Mouse (Mus musculus): ENCODE measurements at regions not wholly inside any gene's neighbourhood (a gene's known extent, or its start where the extent isn't known, plus 50 kb on each side); places are given as distances from the start of the nearest gene placed in this dataset.

DNA sequence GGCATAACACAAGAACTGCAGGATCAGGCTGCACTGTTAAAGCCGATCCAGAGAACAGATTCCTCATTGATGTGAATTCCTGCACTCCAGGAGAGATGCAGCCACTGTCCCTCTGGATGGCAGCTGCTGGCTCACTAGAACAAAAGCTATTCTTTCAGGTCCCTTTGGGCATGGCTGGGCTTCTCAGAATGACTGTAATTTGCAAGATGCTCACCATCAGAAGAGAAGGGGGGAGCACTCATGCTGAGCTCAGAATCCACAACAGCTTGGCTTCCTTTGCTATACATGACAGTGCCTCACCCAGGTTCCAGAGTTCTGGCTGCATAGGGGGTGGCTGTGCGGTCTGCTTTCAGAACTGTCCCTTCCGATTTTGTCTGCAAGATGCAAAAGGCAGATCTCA, 57.8 kb upstream of the Chd6 start:
- no peak for DNase-seq (ENCODE audit: low spot score)

DNA sequence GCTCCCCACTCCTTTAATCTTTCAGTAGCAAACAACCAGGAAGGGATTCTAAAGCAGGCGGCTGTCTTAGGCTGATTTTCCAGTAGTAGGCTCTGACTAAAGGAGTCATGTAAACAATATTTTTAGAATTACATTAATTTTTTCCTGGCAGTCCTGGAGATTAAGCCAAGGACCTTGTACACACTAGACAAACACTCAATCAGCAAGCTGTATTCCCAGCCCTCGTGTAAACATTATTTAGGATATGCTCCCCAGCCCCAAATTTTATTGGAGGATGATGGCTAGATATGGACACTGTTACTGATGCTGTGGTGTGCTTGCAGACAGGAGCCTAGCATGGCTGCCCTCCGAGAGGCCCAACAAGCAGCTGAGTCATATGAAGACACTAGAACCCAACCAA, 56.6 kb upstream of the Chd6 start:
- no peak for DNase-seq (ENCODE audit: low spot score)

DNA sequence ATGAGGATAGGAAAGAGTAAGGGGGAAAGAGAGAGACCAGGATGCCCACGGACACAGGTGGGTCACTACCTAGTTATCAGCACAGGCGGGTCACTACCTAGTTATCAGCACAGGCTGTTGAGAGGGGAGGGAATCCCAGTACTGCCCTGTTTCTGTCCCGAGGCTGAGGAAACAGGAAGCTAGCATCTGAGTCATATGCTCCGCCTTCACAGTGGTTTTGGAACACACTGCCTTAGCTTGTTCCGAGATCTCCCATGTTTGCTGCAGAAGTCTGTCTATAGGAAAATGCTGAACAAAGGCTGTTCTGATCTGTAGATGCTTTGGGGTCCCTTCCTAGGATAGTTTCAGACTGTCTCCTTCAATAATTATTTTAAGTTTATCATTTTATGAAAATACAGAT, 55.4 kb upstream of the Chd6 start:
- DNase-seq (ENCODE audit: low spot score), result no peak
